Mouse (Mus musculus) midbrain, embryonic 15.5 days (tissue): Measurements from ENCODE around the gene Gm20388. TPM values are rescaled to one million over a fixed set of nuclear protein-coding genes. Genes with fewer than 3 reads are reported as not detected.
"Not testable (repeated sequence)": the region's sequence is repeated elsewhere in the genome, so short reads cannot be mapped to it uniquely, and the experiment has no call there.

Experiments used
- ATAC-seq: fragments of 200-750 bp; cut with Nextera tagmentation; replicated peaks from 2 replicates; pipeline ENCODE4 v1.8.0; 2017; ENCODE audit warnings: moderate TSS enrichment
- H3K27ac ChIP-seq: fragments of 300-500 bp; sonication (generic); 2 replicates; pipeline ENCODE4 v1.5.1; 2015; ENCODE audit warnings: mild to moderate bottlenecking, inconsistent platforms
- H3K27me3 ChIP-seq: fragments of 300-500 bp; sonication (generic); replicated peaks from 2 replicates; pipeline ENCODE4 v1.6.1; 2015; ENCODE audit warnings: inconsistent platforms
- H3K36me3 ChIP-seq: fragments of 300-500 bp; sonication (generic); replicated peaks from 2 replicates; pipeline ENCODE4 v1.6.1; 2015; ENCODE audit warnings: inconsistent platforms
- H3K4me1 ChIP-seq: fragments of 300-500 bp; sonication (generic); 2 replicates; pipeline ENCODE4 v1.6.1; 2015; ENCODE audit warnings: inconsistent platforms
- H3K4me2 ChIP-seq: fragments of 300-500 bp; sonication (generic); 2 replicates; pipeline ENCODE4 v1.6.1; 2015; ENCODE audit warnings: inconsistent platforms, mild to moderate bottlenecking, moderate library complexity
- H3K4me3 ChIP-seq: fragments of 300-500 bp; sonication (generic); 2 replicates; pipeline ENCODE4 v1.5.1; 2015; ENCODE audit warnings: mild to moderate bottlenecking, inconsistent platforms
- H3K9ac ChIP-seq: fragments of 300-500 bp; sonication (generic); 2 replicates; pipeline ENCODE4 v1.6.1; 2015; ENCODE audit warnings: mild to moderate bottlenecking, inconsistent platforms
- H3K9me3 ChIP-seq: fragments of 300-500 bp; sonication (generic); 2 replicates; pipeline ENCODE4 v1.6.1; 2016; ENCODE audit warnings: inconsistent platforms
- WGBS: fragments of 180-500 bp; shearing (Covaris S2); methylation state at CpG from one replicate; pipeline ENCODE4 v1.1.7; 2015; ENCODE audit warnings: mixed read lengths; 5-methylcytosine and 5-hydroxymethylcytosine counted together
- polyA plus RNA-seq: library from polyadenylated mRNA; unstranded; fragments of >200 nt; fragmentation: Nextera tagmentation; extraction: Ambion mirVana; gene quantifications from 2 replicates; pipeline ENCODE4 v1.2.1, GENCODE M21; 2015

Gene Gm20388
- polyA plus RNA-seq, 1 experiment from 2014 or later, result 5.6 TPM

DNA sequence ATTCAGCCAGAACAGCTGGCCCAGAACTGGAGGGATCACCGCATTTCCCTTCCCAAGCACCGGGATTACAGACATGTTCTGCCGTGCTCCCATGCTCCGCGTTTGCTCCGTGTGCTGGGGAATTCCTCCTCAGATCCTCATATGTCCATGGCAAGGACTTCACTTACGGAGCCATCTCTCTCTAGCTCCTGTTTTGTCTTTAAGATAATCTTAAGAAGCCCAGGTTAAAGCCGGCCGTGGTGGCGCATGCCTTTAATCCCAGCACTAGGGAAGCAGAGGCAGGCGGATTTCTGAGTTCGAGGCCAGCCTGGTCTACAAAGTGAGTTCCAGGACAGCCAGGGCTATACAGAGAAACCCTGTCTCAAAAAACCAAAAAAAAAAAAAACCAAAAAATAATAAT lies 3541.1 kb downstream of the Gm20388 start:
- H3K9ac ChIP-seq, H3K4me3 ChIP-seq, H3K4me1 ChIP-seq, H3K4me2 ChIP-seq, H3K9me3 ChIP-seq, H3K27me3 ChIP-seq, ATAC-seq, H3K27ac ChIP-seq: not testable (repeated sequence)
- WGBS, result 95% methylated on average over 12 of the region's 12 CpGs
- peaks cover 36% of the 10 kb centered on the region for H3K36me3 ChIP-seq

DNA sequence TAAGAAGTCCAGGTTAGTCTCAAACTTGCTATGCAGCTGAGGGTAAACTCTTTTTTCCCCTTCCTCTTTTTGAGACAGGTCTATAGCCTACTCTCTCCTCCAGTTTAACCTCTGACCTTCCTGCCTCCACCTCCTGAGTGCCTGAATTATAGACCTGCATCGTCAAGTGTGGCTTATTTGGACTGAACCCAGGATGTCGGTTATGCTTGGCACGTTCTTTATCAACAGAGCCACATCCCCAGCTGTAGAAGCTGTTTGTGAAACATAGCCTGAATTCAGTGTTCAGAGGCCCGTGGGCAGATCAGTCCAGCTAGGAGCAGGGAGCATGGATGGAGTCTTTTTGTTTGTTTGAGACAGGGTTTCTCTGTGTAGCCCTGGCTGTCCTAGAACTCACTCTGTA lies 3541.5 kb downstream of the Gm20388 start:
- Histone ChIP-seq H3K36me3 (peaks cover 39% of the 10 kb centered on the region), H3K4me3 (no peak overlapping the region), H3K4me2 (no peak overlapping the region), H3K27me3 (no peaks in the 10 kb centered on the region), H3K9me3 (no peaks in the 10 kb centered on the region), H3K27ac (no peak overlapping the region), H3K9ac (no peak overlapping the region), H3K4me1 (no peaks in the 10 kb centered on the region)
- WGBS, result 88% methylated on average over 4 of the region's 4 CpGs
- ATAC-seq, result no peak

DNA sequence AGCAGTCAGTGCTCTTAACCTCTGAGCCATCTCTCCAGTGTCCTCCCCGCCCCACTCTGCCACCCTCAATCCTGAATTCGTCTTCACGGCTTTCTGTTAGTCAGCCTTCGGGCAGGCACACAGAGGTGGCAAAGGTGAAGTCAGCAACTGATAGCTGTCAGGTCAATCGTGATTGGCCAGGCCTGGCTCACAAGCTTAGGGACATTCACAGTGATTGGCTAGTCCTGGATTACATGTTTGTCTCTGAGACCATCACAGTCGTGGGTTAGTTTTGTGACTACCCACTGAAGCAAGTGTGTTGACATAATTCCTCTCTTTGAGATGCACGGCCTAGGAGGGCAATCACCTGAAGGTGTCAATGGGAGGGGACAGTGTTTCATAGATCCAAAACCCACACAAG lies 3542.7 kb downstream of the Gm20388 start:
- Histone ChIP-seq H3K27me3 (no peaks in the 10 kb centered on the region), H3K27ac (no peak overlapping the region), H3K9ac (no peak overlapping the region), H3K36me3 (peaks cover 48% of the 10 kb centered on the region), H3K4me3 (no peak overlapping the region), H3K4me1 (no peaks in the 10 kb centered on the region), H3K9me3 (no peaks in the 10 kb centered on the region), H3K4me2 (no peak overlapping the region)
- no peak for ATAC-seq
- WGBS, result 82% methylated on average over 7 of the region's 7 CpGs

DNA sequence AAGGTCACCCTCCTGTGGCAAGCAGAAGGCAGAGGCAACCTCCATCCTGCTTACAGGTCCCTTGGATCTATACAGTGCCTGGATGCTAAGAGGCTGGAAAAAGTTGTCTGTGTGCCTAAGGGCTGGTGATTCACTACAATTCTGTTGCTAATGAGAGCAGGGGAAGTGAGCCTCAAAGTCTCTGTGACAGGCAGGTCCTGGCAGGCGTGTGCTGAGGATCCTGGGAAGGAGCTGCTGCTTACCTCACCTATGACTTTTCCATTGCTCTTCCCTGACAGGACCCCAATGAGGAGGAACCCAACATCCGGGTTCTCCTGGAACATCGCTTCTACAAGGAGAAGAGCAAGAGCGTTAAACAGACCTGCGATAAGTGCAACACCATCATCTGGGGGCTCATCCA lies 3543.3 kb downstream of the Gm20388 start:
- Histone ChIP-seq H3K4me1 (no peaks in the 10 kb centered on the region), H3K4me2 (no peak overlapping the region), H3K4me3 (no peak overlapping the region), H3K36me3 (peaks cover 54% of the 10 kb centered on the region), H3K9me3 (no peaks in the 10 kb centered on the region), H3K27me3 (no peaks in the 10 kb centered on the region), H3K9ac (no peak overlapping the region), H3K27ac (no peak overlapping the region)
- no peak for ATAC-seq
- WGBS, result 91% methylated on average over 5 of the region's 5 CpGs

DNA sequence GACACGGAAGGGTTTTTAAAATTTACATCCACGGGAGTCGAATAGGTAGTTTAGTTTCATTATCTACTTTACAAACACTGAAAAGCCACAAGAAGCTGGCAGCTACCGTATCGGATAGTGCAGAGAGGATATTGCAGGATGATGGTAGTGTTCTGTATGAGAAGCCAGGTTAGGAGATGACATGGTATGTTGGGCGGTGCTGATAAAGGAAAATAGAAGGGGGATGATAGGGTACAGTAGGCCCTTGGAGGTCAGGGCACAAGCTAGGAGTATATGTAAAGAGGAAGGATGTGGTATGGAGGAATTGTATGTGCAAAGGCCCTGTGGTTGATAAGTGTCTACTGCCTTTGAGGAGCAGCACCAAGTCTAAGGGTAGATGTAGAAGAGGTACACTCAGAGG lies 3543.9 kb downstream of the Gm20388 start:
- no peak overlapping the region for H3K4me3 ChIP-seq
- no peaks in the 10 kb centered on the region for H3K9me3 ChIP-seq
- no peaks in the 10 kb centered on the region for H3K4me1 ChIP-seq
- no peaks in the 10 kb centered on the region for H3K27me3 ChIP-seq
- WGBS, result 94% methylated on average over 6 of the region's 6 CpGs
- H3K27ac ChIP-seq, result no peak overlapping the region
- H3K4me2 ChIP-seq, result no peak overlapping the region
- no peak for ATAC-seq
- H3K9ac ChIP-seq, result no peak overlapping the region
- peaks cover 59% of the 10 kb centered on the region for H3K36me3 ChIP-seq

DNA sequence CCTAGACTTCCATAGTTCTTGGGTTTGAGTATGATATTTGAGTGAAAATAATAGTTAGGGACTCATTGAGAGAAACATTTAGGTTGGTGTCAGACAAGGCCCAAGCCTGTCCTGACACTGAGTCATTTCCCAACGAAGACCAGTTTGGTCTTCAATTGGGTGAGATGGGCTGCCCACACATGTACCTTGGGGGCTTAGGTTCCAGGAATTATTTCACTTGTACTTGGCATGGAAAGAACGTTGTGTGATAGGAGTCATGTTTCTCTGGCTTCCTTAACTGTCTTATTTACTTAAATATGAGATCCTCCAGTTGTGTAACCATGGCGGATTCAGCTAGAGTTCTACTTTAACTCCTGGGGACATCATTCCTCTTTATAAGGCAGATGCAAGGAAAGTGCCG lies 3553.0 kb downstream of the Gm20388 start:
- no peak overlapping the region for H3K4me2 ChIP-seq
- no peaks in the 10 kb centered on the region for H3K9me3 ChIP-seq
- WGBS, result 93% methylated on average over 4 of the region's 4 CpGs
- peaks cover 36% of the 10 kb centered on the region for H3K36me3 ChIP-seq
- no peaks in the 10 kb centered on the region for H3K27me3 ChIP-seq
- H3K27ac ChIP-seq, result no peak overlapping the region
- H3K9ac ChIP-seq, result no peak overlapping the region
- no peak for ATAC-seq
- no peak overlapping the region for H3K4me3 ChIP-seq
- H3K4me1 ChIP-seq, result no peaks in the 10 kb centered on the region

DNA sequence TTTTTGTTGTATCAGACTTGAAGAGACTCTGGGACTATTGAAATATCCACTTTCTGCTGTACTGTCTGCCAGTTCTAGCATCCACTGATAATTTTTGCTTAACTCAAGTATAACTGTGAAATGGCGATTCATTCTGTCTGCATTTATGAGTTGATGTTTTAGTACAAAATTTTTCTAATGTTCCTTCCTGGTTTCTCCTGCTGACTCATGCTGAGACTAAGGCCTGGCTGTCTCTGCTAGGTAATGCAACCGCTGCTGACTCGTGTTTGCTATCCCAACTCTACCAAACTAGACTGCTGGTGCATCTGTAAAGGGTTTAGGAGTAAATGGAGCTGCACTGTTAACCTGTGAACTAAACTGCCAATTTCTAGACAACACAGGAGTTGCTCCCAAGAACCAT lies 3556.8 kb downstream of the Gm20388 start:
- no peak for ATAC-seq
- Histone ChIP-seq H3K36me3 (peaks cover 9% of the 10 kb centered on the region), H3K4me3 (no peak overlapping the region), H3K4me1 (no peaks in the 10 kb centered on the region), H3K9me3 (no peaks in the 10 kb centered on the region), H3K4me2 (no peak overlapping the region), H3K27me3 (no peaks in the 10 kb centered on the region), H3K9ac (no peak overlapping the region), H3K27ac (no peak overlapping the region)
- 79% methylated on average over 3 of the region's 3 CpGs for WGBS

DNA sequence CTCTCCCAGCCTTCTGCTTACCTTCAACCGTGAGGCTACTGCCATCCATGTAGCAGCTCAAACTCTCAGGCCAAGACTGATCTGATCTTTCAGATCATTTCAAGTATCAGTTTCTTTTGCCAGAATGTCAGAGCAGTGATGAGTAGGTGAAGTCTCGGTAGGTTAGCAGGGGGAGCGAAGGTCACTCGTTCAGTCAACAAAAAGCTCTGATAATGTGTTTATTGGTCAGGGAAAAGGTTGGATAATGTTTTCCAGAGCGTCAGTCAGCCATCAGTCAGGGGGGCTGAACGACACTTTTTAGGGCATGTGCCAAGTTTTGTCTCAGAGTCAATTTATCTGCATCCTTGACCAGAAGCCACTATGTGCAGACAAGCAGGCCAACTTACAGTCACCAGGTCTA lies 3562.3 kb downstream of the Gm20388 start:
- not testable (repeated sequence) for ATAC-seq

DNA sequence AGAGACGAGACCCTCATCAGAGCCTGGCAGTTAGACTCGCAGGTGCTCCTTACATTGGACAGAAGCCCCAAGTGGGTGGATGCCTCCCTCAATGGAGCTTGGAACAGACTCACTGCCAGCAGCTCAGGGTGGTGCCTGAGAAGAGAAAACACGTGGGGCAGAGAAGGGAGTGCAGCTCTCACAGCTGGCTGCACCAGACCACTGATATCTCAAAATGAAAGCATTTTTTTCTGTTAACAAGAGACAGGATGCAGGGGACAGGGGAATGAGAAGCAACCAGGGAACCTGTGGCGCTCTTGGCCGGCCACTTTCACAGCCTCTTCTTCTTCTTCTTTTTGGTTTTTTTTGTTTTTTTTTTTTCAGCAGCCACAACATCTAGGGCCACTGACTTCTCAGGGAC lies 3563.9 kb downstream of the Gm20388 start:
- H3K4me1 ChIP-seq, result peaks cover 14% of the 10 kb centered on the region
- H3K4me2 ChIP-seq, H3K27ac ChIP-seq, H3K4me3 ChIP-seq, H3K27me3 ChIP-seq, H3K9ac ChIP-seq, H3K9me3 ChIP-seq, ATAC-seq, H3K36me3 ChIP-seq: not testable (repeated sequence)
- WGBS, result 68% methylated on average over 5 of the region's 5 CpGs

More for the DNA sequence above, 3562.3 kb downstream of the Gm20388 start:
- H3K9me3 ChIP-seq, H3K4me1 ChIP-seq, H3K27me3 ChIP-seq, H3K36me3 ChIP-seq, H3K4me2 ChIP-seq, H3K9ac ChIP-seq, H3K27ac ChIP-seq, H3K4me3 ChIP-seq: not testable (repeated sequence)
- whole genome bisulfite sequencing, result 82% methylated on average over 6 of the region's 6 CpGs

DNA sequence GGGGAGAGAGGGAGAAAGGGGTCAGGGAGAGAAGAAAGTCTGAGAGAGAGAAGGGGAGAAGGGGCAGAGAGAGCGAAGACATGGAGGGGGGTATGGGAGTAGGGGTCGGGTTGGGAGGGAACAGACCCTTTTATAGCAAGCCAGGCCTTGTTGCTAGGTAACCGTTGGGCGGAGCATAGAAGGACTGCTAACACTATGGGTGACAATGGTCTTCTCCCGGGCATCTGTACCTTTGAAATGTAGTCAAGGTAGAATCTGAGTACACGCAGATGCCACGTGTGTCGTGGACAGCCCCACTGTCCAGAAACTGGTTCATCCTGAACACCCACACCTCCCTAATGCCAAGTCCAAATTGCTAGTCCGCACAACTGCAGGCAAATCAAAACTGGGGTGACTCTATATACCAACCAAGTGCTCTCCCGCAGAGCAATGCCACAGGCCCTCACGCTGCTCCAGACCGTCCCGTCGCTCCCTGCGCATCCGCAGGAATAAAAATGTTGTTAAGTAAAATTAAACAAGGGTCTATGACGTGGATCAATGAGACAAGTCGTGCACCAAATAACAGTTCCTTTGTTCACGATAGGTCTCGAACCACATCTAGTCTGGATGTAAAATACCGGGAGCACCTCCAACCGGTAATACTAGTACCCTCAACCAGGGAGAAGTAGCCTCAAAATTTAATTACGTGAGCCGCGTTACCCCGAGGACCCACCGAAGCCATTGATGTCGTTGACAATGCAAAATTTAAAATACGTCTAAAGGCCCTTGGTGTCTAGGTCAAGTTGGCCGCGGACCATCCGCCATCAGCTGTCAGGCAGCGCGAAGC lies 3566.5 kb downstream of the Gm20388 start:
- Histone ChIP-seq H3K4me1 (peaks cover 14% of the 10 kb centered on the region), H3K9me3 (no peaks in the 10 kb centered on the region), H3K4me3 (peak overlapping the region; percentile 97), H3K9ac (peak overlapping the region; percentile 91), H3K36me3 (peaks cover 9% of the 10 kb centered on the region), H3K27ac (peak overlapping the region; percentile 100), H3K27me3 (no peaks in the 10 kb centered on the region), H3K4me2 (peak overlapping the region; percentile 75)
- ATAC-seq, result peak; percentile 68
- WGBS, result 7% methylated on average over 34 of the region's 34 CpGs

DNA sequence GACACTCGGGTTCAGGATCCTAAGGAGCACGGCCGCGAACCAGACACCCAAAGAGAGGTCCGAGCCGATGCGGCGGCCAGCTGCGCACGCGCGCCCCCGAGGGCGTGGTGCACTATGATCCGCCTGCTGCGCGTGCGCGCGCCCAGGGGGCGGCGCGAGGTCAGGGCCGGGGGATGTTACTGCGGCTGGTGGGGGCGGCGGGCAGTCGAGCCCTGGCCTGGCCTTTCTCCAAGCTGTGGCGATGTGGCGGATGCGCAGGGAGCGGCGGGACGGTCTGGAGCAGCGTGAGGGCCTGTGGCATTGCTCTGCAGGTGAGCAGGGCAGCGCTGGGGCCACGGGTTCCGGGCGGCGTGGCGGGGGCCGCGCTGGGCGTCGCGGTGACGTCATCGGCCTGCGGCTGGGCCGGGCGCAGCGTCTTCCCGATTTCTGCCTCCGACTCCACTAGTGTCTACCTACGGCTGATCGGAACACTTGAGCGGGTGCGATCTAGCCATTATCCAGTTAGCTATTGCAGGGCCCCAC lies 3567.2 kb downstream of the Gm20388 start, which contains the start of gene Afg3l1:
Afg3l1 (plus strand) TSS at position 167 of the 522 bp plus-strand sequence.
- peak; percentile 91 for ATAC-seq
- peak within 1 kb of the TSS; percentile 91 for H3K9ac ChIP-seq
- peak within 1 kb of the TSS; percentile 100 for H3K27ac ChIP-seq
- H3K9me3 ChIP-seq, result no peaks in the 10 kb centered on the region
- peak within 1 kb of the TSS; percentile 75 for H3K4me2 ChIP-seq
- under 1% methylated on average over 57 of the region's 58 CpGs for WGBS
- H3K4me1 ChIP-seq, result peaks cover 14% of the 10 kb centered on the region
- H3K4me3 ChIP-seq, result peak within 1 kb of the TSS; percentile 97
- H3K27me3 ChIP-seq, result no peaks in the 10 kb centered on the region
- H3K36me3 ChIP-seq, result peaks cover 13% of the 10 kb centered on the region

DNA sequence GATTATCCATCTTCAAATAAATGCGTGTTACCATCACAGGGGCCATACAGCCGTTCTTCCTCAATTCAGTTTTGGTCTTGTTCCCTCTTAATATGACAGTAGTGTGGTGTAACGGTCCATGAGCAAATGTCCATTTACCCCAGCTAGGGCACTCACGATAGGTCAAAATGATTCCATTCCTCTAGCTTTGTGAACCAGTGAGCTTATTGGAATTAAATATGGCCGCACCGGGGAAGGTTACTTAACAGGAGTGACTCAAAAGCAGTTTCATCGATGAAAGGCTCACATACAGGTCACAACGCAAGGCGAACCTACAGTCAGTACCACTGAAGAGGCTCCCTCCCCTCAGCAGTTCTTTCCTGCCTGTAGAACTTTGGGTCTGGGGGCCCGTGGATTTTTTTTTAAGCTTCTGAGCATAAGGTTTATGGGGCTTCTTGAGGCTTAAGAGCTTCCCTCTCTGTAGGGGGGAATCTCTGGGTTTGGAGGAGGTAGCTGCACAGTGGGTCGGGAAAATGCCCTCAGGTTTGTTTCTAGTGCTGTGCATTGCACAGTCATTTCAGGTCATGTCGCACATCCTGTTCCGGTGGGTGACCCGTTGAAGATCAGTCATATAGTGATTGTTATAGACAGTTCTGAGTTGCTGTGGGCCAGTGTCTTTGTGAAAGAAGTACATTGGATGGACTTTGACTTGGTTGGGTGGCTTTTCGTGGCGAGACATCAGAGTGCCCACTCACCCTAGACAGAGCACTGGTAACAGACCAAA lies 3568.0 kb downstream of the Gm20388 start:
- H3K9ac ChIP-seq, result peak overlapping the region; percentile 91
- 35% methylated on average over 16 of the region's 16 CpGs for WGBS
- H3K4me3 ChIP-seq, result peak overlapping the region; percentile 97
- H3K4me1 ChIP-seq, result peaks cover 14% of the 10 kb centered on the region
- no peaks in the 10 kb centered on the region for H3K27me3 ChIP-seq
- H3K36me3 ChIP-seq, result peaks cover 13% of the 10 kb centered on the region
- peak overlapping the region; percentile 100 for H3K27ac ChIP-seq
- ATAC-seq, result peak; percentile 24; the same call in 1 of the 2 replicates
- H3K4me2 ChIP-seq, result peak overlapping the region; percentile 75
- H3K9me3 ChIP-seq, result no peaks in the 10 kb centered on the region
